Mouse (Mus musculus) cerebellum, postnatal 14 days (tissue): ENCODE measurements at regions not wholly inside any gene's neighbourhood (a gene's known extent, or its start where the extent isn't known, plus 50 kb on each side); places are given as distances from the start of the nearest gene placed in this dataset.
"Not testable (repeated sequence)": the region's sequence is repeated elsewhere in the genome, so short reads cannot be mapped to it uniquely, and the experiment has no call there.

Experiments used
- DNase-seq, 2 experiments: peaks; one replicate each; pipeline ENCODE4 v3.0.0; 2021; ENCODE audit warnings: mixed read lengths in 2 of 2

DNA sequence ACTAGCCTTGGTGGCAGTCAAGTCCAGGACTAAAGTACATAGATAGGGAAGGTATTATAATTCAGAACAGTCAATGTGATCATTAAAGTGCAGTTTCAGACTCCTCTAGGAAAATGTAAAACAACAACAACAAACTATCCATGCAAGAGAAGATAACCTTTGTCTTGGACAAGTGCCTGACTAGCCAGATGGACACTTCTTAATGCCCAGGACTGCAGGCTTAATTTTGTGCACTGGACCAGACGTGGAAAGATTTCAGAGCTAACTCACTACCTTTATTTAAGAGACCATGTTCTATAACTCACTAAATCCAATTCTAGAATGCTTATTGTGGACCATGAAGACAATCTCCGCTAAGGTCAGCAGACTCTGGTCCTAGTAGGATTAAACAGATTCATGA is 215.6 kb upstream of the Stxbp5 start:
- peak; percentile 42 to 66 for DNase-seq

DNA sequence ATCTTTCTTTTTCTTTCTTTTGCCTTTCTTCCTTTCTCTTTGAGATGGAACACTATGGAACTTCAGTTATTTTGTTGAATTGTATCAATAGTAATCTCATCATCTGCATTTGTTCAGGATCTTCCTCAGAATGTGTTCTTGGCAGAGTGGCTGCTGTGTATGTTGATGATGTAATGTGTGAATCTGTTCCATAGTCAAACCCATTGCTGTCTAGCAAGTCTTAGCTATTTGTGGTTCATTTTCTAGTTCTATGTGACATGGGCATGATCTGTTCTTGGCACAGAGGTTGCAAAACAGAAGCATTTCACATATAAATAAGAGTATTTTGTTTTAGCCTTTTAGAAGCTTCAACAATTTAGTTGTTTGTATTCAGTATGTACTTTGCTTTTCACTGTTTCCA is 212.4 kb upstream of the Stxbp5 start:
- no peak for DNase-seq

DNA sequence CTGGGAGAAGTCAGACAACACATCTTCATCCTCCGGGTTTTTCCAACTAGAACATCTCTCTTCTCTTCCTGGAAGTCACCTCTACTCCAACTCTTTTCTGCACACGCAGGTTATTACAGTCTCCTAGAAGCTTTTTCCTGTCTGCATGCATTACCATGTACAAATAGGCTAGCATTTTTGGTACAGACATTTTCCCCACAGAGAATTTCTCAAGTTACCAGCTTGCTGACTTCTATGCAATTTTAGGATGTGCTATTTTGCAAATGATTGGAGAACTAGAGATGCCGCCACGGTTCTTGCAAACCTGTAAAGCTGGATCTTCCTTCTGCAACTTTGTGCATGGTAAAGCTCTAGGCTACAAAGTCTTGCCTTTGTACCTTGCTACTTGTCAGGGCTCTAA is 210.2 kb upstream of the Stxbp5 start:
- DNase-seq, result no peak

DNA sequence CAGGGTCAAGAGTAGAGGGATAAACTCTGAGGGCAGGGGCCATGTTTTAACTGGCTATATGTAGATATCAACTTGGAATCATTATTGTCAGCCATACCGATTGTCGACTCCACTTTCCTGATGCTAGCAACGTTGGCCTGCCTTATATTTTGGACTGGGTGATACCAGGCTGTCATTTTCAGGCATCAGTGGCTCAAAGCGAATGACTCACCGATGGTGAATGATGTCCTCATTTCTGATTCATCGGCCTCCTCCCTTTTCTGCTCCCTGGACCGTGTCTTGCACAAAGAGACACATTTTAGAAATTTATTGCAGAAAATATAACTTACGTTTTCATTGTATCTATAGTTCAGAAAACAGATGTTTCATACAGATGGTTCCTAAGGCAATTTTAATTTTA is 209.0 kb upstream of the Stxbp5 start:
- no peak for DNase-seq

DNA sequence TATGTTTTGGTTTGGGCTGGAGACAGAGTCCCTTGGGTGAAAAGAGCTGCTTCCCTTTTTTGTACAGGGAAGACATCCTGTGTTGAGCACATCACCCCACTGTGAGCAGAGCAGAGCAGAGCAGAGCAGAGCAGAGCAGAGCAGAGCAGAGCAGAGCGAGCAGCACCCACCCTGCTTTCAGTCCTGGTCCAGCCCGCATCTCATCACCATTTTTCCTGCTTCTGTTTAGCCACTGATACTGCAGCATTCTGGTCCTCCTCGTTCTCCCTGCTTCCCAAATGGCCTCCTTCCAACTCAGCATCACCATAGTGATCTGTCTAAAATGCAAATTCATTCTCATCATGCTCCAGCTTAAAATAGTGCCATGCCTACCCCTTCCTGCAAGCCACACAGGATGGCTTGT is 206.2 kb upstream of the Stxbp5 start:
- DNase-seq, result peak; percentile 70 to 75

DNA sequence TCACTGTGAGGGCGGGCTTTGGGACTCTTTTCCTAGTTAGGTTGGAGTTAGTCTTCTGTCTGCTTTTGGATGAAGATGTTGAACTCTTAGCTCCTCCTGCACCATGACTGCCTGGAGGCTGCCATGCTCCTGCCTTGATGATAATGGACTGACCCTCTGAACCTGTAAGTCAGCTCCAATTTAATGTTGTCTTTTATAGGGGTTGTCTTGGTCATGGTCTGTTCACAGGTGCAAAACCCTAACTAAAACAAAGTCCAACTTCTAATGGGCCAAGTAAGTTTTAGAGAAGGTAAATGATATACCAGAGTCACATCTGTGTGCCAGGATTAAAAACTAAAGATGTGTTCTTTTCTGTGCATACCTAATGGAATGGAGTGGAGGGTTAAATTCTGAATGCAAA is 205.8 kb upstream of the Stxbp5 start:
- no peak for DNase-seq

DNA sequence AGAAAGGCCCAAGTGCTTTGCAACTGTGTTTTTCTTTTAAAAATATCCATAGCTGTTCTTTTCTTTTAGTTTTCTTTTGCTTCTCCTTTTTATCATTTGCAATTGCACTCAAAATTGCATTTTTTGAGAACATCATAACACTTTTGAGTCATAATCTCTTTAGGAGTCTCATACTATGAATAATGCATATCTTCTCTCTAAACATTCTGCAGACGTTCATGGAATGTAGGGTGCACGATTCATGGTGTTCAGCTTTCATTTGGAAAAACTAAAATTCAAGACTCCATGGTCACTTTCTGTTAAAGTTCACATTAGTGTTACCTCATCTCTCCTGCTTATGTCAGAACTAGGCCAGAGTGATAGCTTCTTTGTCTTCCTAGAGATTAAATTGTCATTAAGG is 200.8 kb upstream of the Stxbp5 start:
- DNase-seq, result no peak

DNA sequence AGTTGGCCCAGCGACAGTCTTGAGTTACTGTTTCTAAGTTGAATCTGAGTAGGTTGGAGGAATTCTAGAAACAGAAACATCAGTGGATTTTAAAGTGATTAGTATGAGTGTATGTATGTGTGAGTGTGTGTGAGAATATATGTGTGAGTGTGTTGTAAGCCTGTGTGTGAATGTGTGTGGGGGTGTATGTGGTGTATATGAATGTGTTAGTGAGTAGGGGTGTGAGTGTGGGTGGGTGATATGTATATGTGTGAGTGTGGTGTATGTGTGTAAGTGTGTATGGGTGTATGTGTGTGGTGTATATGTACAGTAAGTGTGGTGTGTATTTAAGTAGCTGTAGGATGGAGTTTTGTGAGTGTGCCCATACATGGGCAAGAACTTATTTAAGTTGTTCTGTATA is 197.6 kb upstream of the Stxbp5 start:
- no peak for DNase-seq

DNA sequence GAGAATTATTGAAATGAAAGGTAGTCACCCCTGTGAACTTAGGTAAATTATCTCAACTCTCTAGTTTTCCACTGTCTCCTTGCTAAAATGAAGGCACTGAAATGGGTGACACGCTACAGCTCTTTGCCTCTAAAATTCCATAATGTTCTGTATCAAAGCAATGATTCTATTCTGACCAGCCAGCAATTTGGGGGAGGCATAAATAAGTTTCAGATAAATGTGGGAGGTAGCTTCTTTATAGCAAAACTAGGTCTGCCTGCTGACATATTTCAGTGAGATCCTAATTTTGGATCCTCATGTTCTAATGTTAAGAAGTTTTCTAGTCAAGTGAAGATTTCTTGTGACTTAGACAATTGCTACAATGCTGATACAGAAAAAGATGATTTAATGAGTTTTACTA is 193.2 kb upstream of the Stxbp5 start:
- no peak for DNase-seq

DNA sequence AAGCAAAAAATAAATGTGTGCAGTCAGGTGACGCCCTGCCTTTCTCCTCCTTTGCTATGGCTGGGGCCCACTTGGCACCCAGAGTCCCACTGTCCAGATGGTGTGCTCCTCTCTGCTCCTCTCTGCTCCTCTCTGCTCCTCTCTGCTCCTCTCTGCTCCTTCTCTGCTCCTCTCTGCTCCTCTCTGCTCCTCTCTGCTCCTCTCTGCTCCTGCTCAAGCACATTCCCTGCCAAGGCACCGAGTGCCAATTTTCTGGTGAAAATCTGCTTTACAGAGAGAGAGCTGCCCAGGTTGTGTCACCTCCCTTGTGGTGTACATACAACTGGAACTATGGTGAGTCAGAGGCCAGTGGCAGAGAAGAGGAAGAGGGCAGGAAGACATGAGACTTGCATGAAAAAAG is 192.8 kb upstream of the Stxbp5 start:
- DNase-seq, result peak; percentile 82 to 83

DNA sequence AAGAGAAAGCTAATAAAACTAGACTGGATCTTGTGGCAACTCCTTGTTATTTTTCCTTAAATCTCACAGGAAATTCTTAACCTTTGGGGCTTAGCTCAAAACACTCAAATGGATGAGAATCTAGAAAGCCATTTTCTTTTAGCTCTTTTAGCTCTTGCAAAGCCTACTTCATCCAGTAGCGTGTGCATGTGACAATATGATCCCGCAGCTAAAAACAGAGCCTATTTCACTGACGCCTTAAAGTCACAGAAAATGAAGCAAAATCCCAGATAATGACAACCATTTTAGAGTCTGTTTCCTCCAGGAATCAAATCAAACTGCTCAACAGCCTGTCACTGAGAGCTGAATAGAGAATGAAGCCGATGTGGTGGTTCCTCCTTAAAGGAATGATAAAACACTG is 185.1 kb upstream of the Stxbp5 start:
- no peak for DNase-seq

DNA sequence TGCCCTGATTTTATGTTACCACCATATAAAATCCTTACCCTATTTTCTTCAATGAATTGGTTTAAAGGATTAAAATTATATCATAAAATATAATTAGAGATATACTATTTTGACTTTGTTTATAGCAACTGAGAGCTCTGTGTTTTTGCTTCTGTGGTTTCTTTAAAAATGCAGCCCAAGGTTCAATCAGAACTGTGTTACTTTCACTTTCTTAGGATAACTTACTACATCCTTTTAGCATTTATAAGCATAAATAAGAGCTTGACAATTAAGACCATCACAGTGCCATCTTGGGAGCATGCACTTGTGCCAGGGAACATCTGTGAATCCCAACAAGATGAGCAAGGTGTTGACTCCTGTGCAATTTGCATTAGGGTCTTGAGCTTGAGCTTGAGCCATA is 169.3 kb upstream of the Stxbp5 start:
- DNase-seq, result no peak

DNA sequence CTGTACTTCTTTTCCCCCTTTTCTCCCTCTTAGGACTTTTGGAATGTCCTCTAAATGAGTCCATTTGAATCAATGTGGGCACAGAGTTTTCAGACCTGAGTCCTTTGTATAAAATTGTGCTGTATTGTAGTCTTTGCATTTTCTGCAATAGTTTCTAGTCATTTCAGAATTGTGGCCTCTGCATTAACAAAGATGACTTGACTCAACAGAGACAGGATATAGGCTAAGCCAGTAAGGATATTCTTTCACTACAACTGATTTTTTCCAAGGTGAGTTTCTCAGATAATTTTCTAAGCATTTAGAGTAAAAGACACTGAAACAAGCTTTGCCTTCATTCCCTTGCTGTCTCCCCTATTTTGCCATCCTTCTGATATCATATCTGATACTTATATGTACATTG is 168.8 kb upstream of the Stxbp5 start:
- not testable (repeated sequence) for DNase-seq

DNA sequence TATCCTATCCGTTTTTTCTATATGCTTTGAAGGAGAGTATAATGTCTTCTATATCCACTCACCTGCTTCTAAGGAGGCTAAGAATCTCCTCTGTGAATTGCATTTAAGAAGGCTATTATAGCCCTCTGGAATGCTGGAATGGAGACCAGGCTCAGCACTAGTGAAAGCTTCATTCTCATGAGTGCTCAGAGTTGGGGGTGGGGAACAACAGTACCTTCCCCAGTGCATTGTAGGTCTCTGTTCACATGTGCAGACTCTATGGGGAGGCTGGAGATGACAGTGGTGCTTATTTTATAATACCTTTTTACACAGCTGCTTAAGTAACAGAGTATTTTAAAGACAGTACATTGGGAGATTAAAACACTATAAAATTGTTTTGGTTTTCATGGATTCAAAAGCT is 145.9 kb upstream of the Stxbp5 start:
- DNase-seq, result no peak

DNA sequence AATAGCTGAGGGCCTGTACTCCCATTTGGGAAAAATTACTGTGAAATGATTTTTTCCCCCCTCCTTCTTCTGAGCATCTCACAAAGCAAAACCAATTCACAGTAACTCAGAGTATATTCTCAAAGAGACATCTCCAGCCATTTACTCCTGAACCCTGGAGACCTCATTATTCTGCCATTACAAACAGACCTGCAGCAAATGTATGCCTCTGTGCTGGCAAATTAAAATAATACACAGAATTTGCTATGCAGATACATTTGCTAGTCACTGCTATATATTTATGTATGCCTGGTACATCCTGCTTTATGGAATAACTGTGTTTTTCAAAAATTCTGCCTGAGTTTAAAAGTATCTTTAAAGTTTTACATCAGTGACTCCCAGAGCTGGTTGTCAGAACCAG is 145.4 kb upstream of the Stxbp5 start:
- no peak for DNase-seq

DNA sequence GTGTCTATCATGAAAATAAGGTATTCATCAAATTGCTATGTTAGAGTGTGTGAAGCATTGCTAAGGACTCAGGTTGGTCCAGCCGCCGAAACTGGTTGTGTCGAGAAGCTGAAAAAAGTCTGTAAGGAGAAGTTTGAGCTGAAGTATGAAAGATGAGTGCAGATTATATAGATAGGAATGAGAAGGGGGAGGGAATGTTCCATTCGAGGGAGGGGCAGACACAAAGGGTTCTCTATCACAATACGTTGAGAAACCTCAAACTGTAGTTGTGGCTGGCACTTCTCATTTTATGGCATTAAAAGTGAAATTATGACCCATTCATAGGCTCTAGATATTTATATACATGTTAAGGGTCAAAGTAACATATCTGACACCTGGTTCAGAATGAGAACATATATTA is 108.4 kb upstream of the Stxbp5 start:
- DNase-seq, result no peak

DNA sequence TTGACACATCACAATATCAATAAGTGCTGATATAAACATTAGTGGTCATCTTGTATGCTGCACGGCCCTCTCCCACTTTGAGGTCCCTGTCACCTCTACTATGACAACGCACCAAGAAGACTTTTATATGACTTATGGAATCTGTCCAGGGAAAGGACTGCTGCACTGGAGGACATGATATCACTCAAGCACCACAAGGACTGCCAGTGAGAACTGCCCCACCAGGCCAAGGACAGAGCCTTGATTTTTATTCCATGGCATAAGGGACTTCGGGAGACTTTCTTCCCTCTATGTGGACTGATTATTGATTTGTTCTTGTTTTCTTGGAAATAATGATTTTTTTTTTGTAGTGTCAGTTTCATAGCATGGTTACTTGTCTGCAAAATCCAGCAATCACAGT is 97.7 kb upstream of the Stxbp5 start:
- DNase-seq, result no peak

DNA sequence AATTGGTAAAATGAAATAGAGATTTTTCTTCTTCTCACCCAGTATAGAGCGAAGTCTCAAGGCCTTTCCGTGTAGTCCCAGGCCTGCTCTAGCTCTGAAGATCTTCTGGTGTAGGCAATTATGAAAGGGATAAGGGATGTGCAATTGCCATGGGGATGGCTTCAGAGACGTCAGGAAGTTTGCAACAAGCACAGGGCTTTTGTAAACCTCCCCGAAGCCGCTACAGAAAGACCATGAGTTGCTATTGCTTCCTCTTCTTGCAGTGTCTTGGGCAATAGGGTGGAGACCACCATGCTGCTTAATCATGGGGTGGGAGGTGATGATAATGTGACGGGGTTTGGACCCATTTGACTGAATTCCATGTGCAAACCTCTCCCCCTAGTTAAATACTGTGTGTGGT is 95.3 kb upstream of the Stxbp5 start:
- DNase-seq, result no peak

DNA sequence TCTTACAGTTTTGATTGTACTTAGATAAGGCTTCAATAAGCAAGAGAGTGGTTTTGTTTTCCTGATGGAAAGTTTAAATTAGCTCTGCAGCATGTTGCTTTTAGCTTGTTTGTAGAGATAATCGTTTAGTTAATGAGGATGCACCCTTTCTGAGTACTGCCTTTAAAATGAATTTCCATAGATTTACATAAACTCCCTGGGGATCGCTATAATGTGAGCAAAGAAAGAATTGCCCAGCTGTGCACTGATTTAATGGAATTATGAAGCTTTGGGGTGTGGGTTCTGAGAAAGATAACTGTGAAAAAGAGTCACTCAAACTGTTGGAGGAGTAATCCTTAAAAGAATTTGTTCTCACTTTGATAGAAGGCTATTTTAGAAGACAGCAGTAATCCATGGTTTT is 91.9 kb upstream of the Stxbp5 start:
- no peak for DNase-seq

DNA sequence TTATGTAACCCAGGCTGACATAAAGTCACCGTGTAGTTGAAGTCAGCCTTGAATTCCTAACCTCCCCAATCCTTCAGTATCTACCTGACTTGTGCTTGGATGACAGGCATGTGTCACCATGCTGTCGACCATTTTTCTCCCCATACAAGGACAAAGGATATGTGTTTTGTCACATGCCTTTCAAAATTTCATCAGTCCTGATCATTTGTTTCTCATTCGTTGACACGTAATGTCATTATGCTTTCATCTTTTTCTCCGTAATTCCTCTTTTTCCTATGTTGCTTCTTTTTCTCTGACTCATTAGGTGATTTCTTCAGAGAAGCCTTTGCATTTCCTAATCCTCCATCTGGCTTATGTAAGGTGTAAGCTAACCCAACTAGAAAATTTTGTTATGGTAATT is 84.5 kb upstream of the Stxbp5 start:
- no peak for DNase-seq

DNA sequence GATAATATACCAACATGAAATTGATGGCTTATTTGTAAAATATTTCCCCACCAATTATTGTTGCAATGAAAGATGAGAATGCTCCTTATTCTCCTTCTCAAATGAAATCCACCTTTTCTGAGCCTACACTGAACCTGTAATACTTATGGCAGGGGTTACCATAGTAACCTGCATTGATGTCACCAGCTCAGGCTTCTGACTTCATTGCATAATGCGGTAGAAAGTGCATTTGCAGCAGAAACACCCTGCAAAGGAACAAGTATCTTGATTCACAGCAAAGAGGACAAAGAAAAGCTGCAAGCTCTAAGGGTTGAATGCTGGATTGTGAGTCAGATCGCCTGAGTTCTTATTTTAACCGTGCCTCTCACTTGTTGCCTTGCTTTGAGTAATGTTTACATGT is 75.5 kb upstream of the Stxbp5 start:
- no peak for DNase-seq
